Mouse (Mus musculus): Measurements from ENCODE around the gene Ankrd33.

Gene Ankrd33

GRCm38 (mm10) chr15:101115511-101116110, at the start of gene Ankrd33:
Gene Ankrd33, plus strand, starts transcription at chr15:101115755.
- no peak for DNase-seq (ENCODE audit: low spot score in 2 of 2)

- no peak for DNase-seq (ENCODE audit: low spot score in 2 of 2)
These were observed 49.1 kb upstream of the Ankrd33 start for GRCm38 (mm10) chr15:101066364-101066847.

GRCm38 (mm10) chr15:101066920-101067696, 48.4 kb upstream of the Ankrd33 start:
- no peak for DNase-seq (ENCODE audit: low spot score in 2 of 2)

- no peak for DNase-seq (ENCODE audit: low spot score in 2 of 2)
These were observed 47.5 kb upstream of the Ankrd33 start for GRCm38 (mm10) chr15:101068029-101068428.

GRCm38 (mm10) chr15:101068671-101069070, 46.9 kb upstream of the Ankrd33 start:
- no peak for DNase-seq (ENCODE audit: low spot score in 2 of 2)

- DNase-seq (ENCODE audit: low spot score in 2 of 2), result no peak
These were observed 45.8 kb upstream of the Ankrd33 start for GRCm38 (mm10) chr15:101069641-101070190.

- DNase-seq (ENCODE audit: low spot score in 2 of 2), result no peak
These were observed 44.8 kb upstream of the Ankrd33 start for GRCm38 (mm10) chr15:101070762-101071161.

GRCm38 (mm10) chr15:101072736-101073135, 42.8 kb upstream of the Ankrd33 start:
- DNase-seq (ENCODE audit: low spot score in 2 of 2), result no peak

- no peak for DNase-seq (ENCODE audit: low spot score in 2 of 2)
These were observed 41.5 kb upstream of the Ankrd33 start for GRCm38 (mm10) chr15:101074067-101074466.

- DNase-seq (ENCODE audit: low spot score in 2 of 2), result no peak
These were observed 40.4 kb upstream of the Ankrd33 start for GRCm38 (mm10) chr15:101075150-101075549.

GRCm38 (mm10) chr15:101075656-101076055, 39.9 kb upstream of the Ankrd33 start:
- DNase-seq (ENCODE audit: low spot score in 2 of 2), result no peak

- DNase-seq (ENCODE audit: low spot score in 2 of 2), result no peak
These were observed 39.2 kb upstream of the Ankrd33 start for GRCm38 (mm10) chr15:101076071-101077000.

GRCm38 (mm10) chr15:101077001-101077812, 38.3 kb upstream of the Ankrd33 start:
- no peak for DNase-seq (ENCODE audit: low spot score in 2 of 2)

GRCm38 (mm10) chr15:101077813-101078730, 37.5 kb upstream of the Ankrd33 start, which contains the start of gene Fignl2:
Gene Fignl2, minus strand, starts transcription at chr15:101078567.
- DNase-seq (ENCODE audit: low spot score in 2 of 2), result no peak

GRCm38 (mm10) chr15:101078731-101079156, 36.8 kb upstream of the Ankrd33 start:
- peak; percentile 39 to 68 for DNase-seq (ENCODE audit: low spot score in 2 of 2)

GRCm38 (mm10) chr15:101080031-101080520, 35.5 kb upstream of the Ankrd33 start:
- DNase-seq (ENCODE audit: low spot score in 2 of 2), result no peak

GRCm38 (mm10) chr15:101081035-101081548, 34.5 kb upstream of the Ankrd33 start:
- DNase-seq (ENCODE audit: low spot score in 2 of 2), result no peak

- no peak for DNase-seq (ENCODE audit: low spot score in 2 of 2)
These were observed 33.3 kb upstream of the Ankrd33 start for GRCm38 (mm10) chr15:101082236-101082635.

- no peak for DNase-seq (ENCODE audit: low spot score in 2 of 2)
These were observed 31.1 kb upstream of the Ankrd33 start for GRCm38 (mm10) chr15:101084499-101084898.
